Mouse (Mus musculus): ENCODE results near the gene Prkaca. TPM values are rescaled to one million over a fixed set of nuclear protein-coding genes. Genes with fewer than 3 reads are reported as not detected.

The Prkaca gene
- polyA plus RNA-seq (2015; fragmentation: Nextera tagmentation; extraction: Ambion mirVana), result 177 and 189 TPM in 2 replicates

GRCm38 (mm10) chr8:83972150-83973120 lies at the start of gene Prkaca:
Gene Prkaca, plus strand, starts transcription at chr8:83972993.
- Histone ChIP-seq H3K4me3 (replicated peaks) (peak within 1 kb of the TSS; percentile 91), H3K36me3 (peaks cover 18% of the 10 kb centered on the region), H3K27ac (peak within 1 kb of the TSS; percentile 91), H3K4me2 (replicated peaks) (peak within 1 kb of the TSS; percentile 88), H3K9me3 (no peaks in the 10 kb centered on the region), H3K4me1 (replicated peaks) (peaks cover 34% of the 10 kb centered on the region), H3K27me3 (no peaks in the 10 kb centered on the region), H3K9ac (replicated peaks) (peak within 1 kb of the TSS; percentile 93)
- under 1% methylated on average over 81 of the region's 94 CpGs for WGBS
- peak; percentile 100 for ATAC-seq

DNA sequence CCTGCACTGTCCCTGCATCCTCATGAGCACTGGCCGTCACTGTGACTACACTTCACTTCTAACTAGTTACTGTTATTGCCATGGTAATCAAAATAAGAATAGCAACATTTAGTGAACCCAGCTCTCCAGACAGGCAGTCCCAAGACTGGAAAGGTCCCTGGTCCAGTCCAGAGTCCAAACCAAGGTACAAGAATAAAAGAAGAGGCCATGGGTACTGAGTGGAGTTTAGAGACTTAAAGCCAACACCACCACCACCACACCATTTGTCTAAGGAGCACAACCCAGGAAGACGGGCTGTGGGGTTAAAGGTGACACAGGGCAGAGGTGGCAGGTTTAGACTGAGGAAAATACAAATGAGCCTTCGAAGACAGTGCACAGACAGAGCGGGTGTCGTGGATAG lies 48.2 kb upstream of the Prkaca start:
- H3K27me3 ChIP-seq, result no peaks in the 10 kb centered on the region
- WGBS, result 84% methylated on average over 5 of the region's 5 CpGs
- H3K4me3 ChIP-seq (replicated peaks), result no peak overlapping the region
- no peaks in the 10 kb centered on the region for H3K9me3 ChIP-seq
- peaks cover 93% of the 10 kb centered on the region for H3K36me3 ChIP-seq
- H3K4me1 ChIP-seq (replicated peaks), result no peaks in the 10 kb centered on the region
- no peak overlapping the region for H3K4me2 ChIP-seq (replicated peaks)
- H3K27ac ChIP-seq, result no peak overlapping the region
- no peak for ATAC-seq
- H3K9ac ChIP-seq (replicated peaks), result no peak overlapping the region

- no peak overlapping the region for H3K27ac ChIP-seq
- H3K9me3 ChIP-seq, result no peaks in the 10 kb centered on the region
- WGBS, result 71% methylated on average over 7 of the region's 7 CpGs
- H3K4me1 ChIP-seq (replicated peaks), result no peaks in the 10 kb centered on the region
- H3K4me3 ChIP-seq (replicated peaks), result no peak overlapping the region
- no peaks in the 10 kb centered on the region for H3K27me3 ChIP-seq
- H3K9ac ChIP-seq (replicated peaks), result no peak overlapping the region
- peaks cover 95% of the 10 kb centered on the region for H3K36me3 ChIP-seq
- H3K4me2 ChIP-seq (replicated peaks), result no peak overlapping the region
- ATAC-seq, result no peak
These were observed 46.5 kb upstream of the Prkaca start for GRCm38 (mm10) chr8:83926266-83926665.

- 88% methylated on average over 5 of the region's 5 CpGs for WGBS
- H3K4me3 ChIP-seq (replicated peaks), result no peak overlapping the region
- ATAC-seq, result no peak
- H3K9me3 ChIP-seq, result no peaks in the 10 kb centered on the region
- peaks cover 100% of the 10 kb centered on the region for H3K36me3 ChIP-seq
- no peak overlapping the region for H3K9ac ChIP-seq (replicated peaks)
- H3K4me1 ChIP-seq (replicated peaks), result no peaks in the 10 kb centered on the region
- H3K27ac ChIP-seq, result no peak overlapping the region
- H3K4me2 ChIP-seq (replicated peaks), result no peak overlapping the region
- no peaks in the 10 kb centered on the region for H3K27me3 ChIP-seq
These were observed 38.6 kb upstream of the Prkaca start for GRCm38 (mm10) chr8:83934222-83934621.

DNA sequence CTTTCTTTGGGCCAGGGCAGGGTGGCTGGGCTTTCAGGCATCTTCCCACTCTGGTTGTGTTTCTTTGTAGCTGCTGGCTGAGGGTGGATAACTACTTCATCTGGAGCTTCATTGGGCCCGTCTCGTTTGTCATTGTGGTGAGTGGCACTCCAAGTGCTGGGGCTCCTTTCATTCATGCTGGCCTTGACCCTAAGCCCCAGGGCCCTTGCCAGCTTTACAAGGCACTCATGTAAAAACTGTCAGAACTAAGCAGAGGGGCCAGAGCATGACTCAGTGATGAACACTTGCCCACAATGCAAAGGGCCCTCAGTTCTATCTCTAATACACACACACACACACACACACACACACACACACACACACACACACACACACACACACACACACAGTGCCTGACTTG lies 37.8 kb upstream of the Prkaca start:
- H3K9ac ChIP-seq (replicated peaks), result no peak overlapping the region
- no peaks in the 10 kb centered on the region for H3K4me1 ChIP-seq (replicated peaks)
- no peaks in the 10 kb centered on the region for H3K27me3 ChIP-seq
- no peak overlapping the region for H3K27ac ChIP-seq
- 85% methylated on average over 2 of the region's 2 CpGs for WGBS
- H3K36me3 ChIP-seq, result peaks cover 99% of the 10 kb centered on the region
- no peak overlapping the region for H3K4me2 ChIP-seq (replicated peaks)
- no peak overlapping the region for H3K4me3 ChIP-seq (replicated peaks)
- no peak for ATAC-seq
- no peaks in the 10 kb centered on the region for H3K9me3 ChIP-seq

DNA sequence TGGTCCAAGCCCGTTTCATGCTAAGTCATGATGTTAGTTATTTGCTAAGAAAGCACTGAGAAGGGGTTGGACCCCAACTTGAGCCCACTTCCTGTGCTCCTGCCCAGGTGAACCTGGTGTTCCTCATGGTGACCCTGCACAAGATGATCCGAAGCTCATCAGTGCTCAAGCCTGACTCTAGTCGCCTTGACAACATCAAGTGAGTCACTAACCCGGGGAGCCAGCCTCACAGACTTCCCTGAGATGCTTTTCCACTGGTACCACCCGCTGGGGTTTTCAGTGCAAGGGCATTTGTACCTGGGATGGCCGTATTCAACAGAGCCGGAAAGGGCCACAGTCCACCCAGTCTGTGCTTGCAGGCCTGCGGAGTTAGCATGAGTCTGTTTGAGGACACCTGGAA lies 37.4 kb upstream of the Prkaca start:
- no peaks in the 10 kb centered on the region for H3K9me3 ChIP-seq
- peaks cover 99% of the 10 kb centered on the region for H3K36me3 ChIP-seq
- WGBS, result 93% methylated on average over 8 of the region's 8 CpGs
- no peak overlapping the region for H3K9ac ChIP-seq (replicated peaks)
- H3K4me3 ChIP-seq (replicated peaks), result no peak overlapping the region
- H3K4me1 ChIP-seq (replicated peaks), result no peaks in the 10 kb centered on the region
- no peak for ATAC-seq
- no peak overlapping the region for H3K27ac ChIP-seq
- H3K4me2 ChIP-seq (replicated peaks), result no peak overlapping the region
- no peaks in the 10 kb centered on the region for H3K27me3 ChIP-seq

DNA sequence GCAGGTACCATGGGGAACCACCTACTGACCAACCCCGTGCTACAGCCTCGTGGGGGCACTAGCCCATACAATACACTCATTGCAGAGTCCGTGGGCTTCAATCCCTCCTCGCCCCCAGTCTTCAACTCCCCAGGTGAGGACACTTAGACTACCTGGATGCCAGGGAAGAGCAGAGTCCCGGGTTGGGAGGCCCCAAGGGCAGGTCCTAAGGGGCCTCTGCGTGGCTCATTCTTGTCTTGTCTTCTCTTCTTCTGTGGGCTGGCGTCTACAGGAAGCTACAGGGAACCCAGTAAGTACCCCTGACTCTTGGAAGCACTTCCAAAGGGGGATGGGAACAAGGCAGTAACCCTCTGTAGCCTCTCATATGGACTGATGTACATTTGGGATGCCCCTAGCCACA lies 35.1 kb upstream of the Prkaca start:
- no peaks in the 10 kb centered on the region for H3K4me1 ChIP-seq (replicated peaks)
- no peaks in the 10 kb centered on the region for H3K27me3 ChIP-seq
- H3K36me3 ChIP-seq, result peaks cover 77% of the 10 kb centered on the region
- no peak overlapping the region for H3K4me2 ChIP-seq (replicated peaks)
- H3K9ac ChIP-seq (replicated peaks), result no peak overlapping the region
- 91% methylated on average over 7 of the region's 7 CpGs for WGBS
- no peak for ATAC-seq
- H3K9me3 ChIP-seq, result no peaks in the 10 kb centered on the region
- no peak overlapping the region for H3K27ac ChIP-seq
- H3K4me3 ChIP-seq (replicated peaks), result no peak overlapping the region

DNA sequence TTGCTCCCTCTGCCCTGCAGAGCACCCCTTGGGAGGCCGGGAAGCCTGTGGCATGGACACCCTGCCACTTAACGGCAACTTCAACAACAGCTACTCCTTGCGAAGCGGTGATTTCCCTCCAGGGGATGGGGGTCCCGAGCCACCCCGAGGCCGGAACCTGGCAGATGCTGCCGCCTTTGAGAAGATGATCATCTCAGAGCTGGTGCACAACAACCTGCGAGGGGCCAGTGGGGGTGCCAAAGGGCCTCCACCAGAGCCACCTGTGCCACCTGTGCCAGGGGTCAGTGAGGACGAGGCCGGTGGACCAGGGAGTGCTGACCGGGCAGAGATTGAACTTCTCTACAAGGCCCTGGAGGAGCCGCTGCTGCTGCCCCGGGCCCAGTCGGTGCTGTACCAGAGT lies 34.5 kb upstream of the Prkaca start:
- Histone ChIP-seq H3K4me1 (replicated peaks) (no peaks in the 10 kb centered on the region), H3K4me2 (replicated peaks) (no peak overlapping the region), H3K27me3 (no peaks in the 10 kb centered on the region), H3K27ac (no peak overlapping the region), H3K9ac (replicated peaks) (no peak overlapping the region), H3K4me3 (replicated peaks) (no peak overlapping the region), H3K36me3 (peaks cover 70% of the 10 kb centered on the region), H3K9me3 (no peaks in the 10 kb centered on the region)
- 93% methylated on average over 15 of the region's 15 CpGs for WGBS
- no peak for ATAC-seq

GRCm38 (mm10) chr8:83941066-83941677 lies 31.6 kb upstream of the Prkaca start:
- Histone ChIP-seq H3K27ac (no peak overlapping the region), H3K9ac (replicated peaks) (no peak overlapping the region), H3K27me3 (no peaks in the 10 kb centered on the region), H3K9me3 (no peaks in the 10 kb centered on the region), H3K4me2 (replicated peaks) (no peak overlapping the region), H3K4me1 (replicated peaks) (no peaks in the 10 kb centered on the region), H3K4me3 (replicated peaks) (no peak overlapping the region), H3K36me3 (peaks cover 42% of the 10 kb centered on the region)
- WGBS, result 82% methylated on average over 6 of the region's 6 CpGs
- ATAC-seq, result no peak

GRCm38 (mm10) chr8:83942446-83942845 lies 30.3 kb upstream of the Prkaca start:
- Histone ChIP-seq H3K4me1 (replicated peaks) (no peaks in the 10 kb centered on the region), H3K27ac (no peak overlapping the region), H3K27me3 (no peaks in the 10 kb centered on the region), H3K4me2 (replicated peaks) (no peak overlapping the region), H3K36me3 (peaks cover 29% of the 10 kb centered on the region), H3K4me3 (replicated peaks) (no peak overlapping the region), H3K9me3 (no peaks in the 10 kb centered on the region), H3K9ac (replicated peaks) (no peak overlapping the region)
- ATAC-seq, result no peak
- 75% methylated on average over 1 of the region's 1 CpGs for WGBS

DNA sequence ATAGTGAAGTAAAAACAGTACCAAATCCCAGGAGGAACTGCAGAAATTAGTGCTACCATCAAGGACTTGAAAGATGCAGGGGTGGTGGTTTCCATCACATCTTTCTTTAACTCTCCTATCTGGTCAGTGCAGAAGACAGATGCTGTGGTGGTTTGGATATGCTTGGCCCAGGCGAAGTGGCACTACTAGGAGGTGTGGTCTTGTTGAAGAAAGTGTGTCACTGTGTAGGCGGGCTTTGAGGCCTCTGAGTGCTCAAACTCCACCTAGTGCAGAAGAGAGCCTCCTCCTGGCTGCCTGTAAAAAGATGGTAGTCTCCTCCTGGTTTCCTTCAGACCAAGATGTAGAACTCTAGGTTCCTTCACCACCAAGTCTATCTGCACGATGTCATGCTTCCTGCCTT lies 27.3 kb upstream of the Prkaca start:
- H3K9me3 ChIP-seq, result no peaks in the 10 kb centered on the region
- H3K9ac ChIP-seq (replicated peaks), result no peak overlapping the region
- H3K4me2 ChIP-seq (replicated peaks), result no peak overlapping the region
- ATAC-seq, result no peak
- no peaks in the 10 kb centered on the region for H3K27me3 ChIP-seq
- H3K4me1 ChIP-seq (replicated peaks), result no peaks in the 10 kb centered on the region
- H3K36me3 ChIP-seq, result no peaks in the 10 kb centered on the region
- WGBS, result 67% methylated on average over 3 of the region's 3 CpGs
- no peak overlapping the region for H3K27ac ChIP-seq
- H3K4me3 ChIP-seq (replicated peaks), result no peak overlapping the region

DNA sequence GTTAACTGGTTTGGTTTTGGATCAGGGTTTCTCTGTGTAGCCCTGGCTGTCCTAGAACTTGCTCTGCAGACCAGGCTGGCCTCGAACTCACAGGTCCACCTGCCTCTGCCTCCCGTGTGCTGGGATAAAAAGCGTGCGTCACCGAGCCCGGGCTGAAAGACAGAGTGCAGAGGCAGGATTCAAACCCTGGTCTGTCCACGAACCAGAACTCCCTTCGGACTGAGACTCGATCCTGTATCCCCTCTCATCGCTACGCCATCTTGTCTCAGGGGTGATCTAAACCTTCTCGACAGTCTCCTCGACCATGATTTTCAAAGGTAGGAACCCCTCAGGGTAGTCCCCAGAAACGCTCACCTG lies 18.1 kb upstream of the Prkaca start:
- no peak for ATAC-seq
- peaks cover 18% of the 10 kb centered on the region for H3K4me1 ChIP-seq (replicated peaks)
- 1% methylated on average over 14 of the region's 14 CpGs for whole genome bisulfite sequencing
- peak overlapping the region; percentile 61 for H3K4me3 ChIP-seq (replicated peaks)
- no peaks in the 10 kb centered on the region for H3K9me3 ChIP-seq
- no peaks in the 10 kb centered on the region for H3K36me3 ChIP-seq
- H3K9ac ChIP-seq (replicated peaks), result peak overlapping the region; percentile 61
- peak overlapping the region; percentile 64; the same call in 1 of the 2 replicates for H3K27ac ChIP-seq
- H3K4me2 ChIP-seq (replicated peaks), result peak overlapping the region; percentile 93
- H3K27me3 ChIP-seq, result no peaks in the 10 kb centered on the region
